Mouse (Mus musculus) spleen, adult 2 months (tissue): ENCODE data around the gene Ggps1.

ENCODE experiments used
- CTCF ChIP-seq: fragments of 200-500 bp; IDR thresholded peaks from 2 replicates; pipeline ENCODE4 v1.5.1; 2011; ENCODE audit warnings: mild to moderate bottlenecking, inconsistent platforms; ENCODE audit not compliant: insufficient read depth, insufficient read length, insufficient replicate concordance; ENCODE audit errors: extremely low read depth
- POLR2A ChIP-seq: fragments of 200-500 bp; IDR thresholded peaks from 2 replicates; pipeline ENCODE4 v1.6.1; 2011; ENCODE audit warnings: low read depth, low read length, inconsistent platforms

DNA sequence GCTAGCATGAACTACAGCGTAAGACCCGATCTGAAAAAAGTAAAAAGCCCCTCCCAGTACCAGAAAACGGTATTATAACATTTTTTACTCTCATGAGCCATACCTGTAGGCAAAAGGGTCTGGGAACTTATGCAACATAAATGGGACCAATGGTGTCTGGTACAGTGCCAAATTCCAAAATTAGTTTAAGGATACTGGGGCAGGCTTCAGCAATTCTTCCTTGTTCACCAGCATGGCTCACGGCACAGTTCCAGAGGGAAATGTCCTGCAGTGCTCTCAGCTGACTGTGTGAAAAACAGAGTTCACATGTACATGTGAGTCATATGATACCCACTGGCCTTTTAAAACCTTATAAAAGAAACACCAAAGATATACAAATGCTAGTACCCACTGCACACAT lies 48.7 kb downstream of the Ggps1 start:
- TF ChIP-seq CTCF (no peak), POLR2A (no peak)
